Mouse (Mus musculus) cerebellum, postnatal 14 days (tissue): ENCODE results near the gene Tmem190.
"Not testable (repeated sequence)": the region's sequence is repeated elsewhere in the genome, so short reads cannot be mapped to it uniquely, and the experiment has no call there.

Experiments used
- DNase-seq, 2 experiments: peaks; one replicate each; pipeline ENCODE4 v3.0.0; 2021; ENCODE audit warnings: mixed read lengths in 2 of 2

The Tmem190 gene

GRCm38 (mm10) chr7:4776861-4777830 is 5.6 kb upstream of the Tmem190 start:
- DNase-seq: peak in 1 of 2 experiments; percentile 67

DNA sequence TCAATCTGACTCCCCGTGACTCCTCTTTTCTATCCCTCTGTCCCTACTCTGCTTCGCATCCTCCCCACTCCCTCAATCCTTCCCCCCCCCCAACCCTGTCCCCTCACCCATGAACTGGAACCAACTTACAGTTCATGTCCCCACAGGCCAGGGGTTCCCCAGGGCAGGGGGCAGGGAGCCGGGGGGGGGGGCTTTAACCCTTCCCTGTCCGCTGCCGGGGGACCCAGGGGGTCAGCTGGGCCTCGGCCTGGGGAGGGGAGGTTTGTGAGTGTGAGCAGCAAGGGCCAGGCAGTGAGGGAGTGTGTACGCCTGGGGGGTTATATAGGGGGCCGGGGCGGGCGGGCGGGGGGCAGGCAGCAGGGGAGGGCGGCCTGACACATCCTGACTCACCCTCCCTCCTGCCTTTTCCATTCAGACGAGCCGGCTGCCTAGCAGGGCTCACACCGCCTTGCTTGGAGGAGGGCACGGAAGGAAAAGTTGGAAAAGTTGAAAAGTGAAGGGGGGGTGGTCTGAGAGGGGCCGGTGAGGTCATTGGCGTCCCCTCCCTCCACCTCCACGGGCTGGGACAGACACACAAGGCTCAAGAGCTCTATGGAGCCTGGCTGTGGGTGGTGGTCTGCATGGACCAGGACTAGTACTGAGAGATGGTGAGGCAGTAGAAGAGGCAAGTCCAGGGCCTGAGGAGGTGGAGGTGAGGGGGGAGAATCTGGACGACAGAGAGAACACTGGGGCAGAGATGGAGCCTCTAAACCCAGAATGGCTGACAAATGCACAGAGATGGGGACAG is 4.7 kb upstream of the Tmem190 start:
- DNase-seq: no peak

DNA sequence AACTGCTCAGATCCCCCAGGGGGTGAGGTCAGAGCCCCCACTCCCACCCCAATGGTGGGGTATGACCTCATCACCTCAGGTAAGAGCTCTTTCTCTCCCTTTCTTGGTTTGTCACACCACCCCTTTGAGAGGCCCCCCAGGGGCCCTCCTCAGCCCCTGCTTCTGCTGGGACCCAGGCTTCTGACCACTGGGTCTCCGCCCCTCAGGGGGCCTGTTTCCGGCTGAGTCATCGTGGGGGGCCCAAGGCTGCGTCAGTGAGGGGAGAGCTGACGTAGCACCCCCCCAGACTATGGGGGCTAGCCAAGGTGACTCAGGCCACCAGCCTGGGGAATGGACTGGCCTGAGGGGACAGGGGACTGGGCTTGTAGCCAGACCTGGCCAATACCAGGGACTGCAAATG is 2.8 kb upstream of the Tmem190 start:
- DNase-seq: no peak

- DNase-seq: no peak
Measured at GRCm38 (mm10) chr7:4782130-4782529, 607 bp upstream of the Tmem190 start.

- DNase-seq: peak; percentile 58 to 64
Measured at GRCm38 (mm10) chr7:4783667-4784268, 1.0 kb downstream of the Tmem190 start.

DNA sequence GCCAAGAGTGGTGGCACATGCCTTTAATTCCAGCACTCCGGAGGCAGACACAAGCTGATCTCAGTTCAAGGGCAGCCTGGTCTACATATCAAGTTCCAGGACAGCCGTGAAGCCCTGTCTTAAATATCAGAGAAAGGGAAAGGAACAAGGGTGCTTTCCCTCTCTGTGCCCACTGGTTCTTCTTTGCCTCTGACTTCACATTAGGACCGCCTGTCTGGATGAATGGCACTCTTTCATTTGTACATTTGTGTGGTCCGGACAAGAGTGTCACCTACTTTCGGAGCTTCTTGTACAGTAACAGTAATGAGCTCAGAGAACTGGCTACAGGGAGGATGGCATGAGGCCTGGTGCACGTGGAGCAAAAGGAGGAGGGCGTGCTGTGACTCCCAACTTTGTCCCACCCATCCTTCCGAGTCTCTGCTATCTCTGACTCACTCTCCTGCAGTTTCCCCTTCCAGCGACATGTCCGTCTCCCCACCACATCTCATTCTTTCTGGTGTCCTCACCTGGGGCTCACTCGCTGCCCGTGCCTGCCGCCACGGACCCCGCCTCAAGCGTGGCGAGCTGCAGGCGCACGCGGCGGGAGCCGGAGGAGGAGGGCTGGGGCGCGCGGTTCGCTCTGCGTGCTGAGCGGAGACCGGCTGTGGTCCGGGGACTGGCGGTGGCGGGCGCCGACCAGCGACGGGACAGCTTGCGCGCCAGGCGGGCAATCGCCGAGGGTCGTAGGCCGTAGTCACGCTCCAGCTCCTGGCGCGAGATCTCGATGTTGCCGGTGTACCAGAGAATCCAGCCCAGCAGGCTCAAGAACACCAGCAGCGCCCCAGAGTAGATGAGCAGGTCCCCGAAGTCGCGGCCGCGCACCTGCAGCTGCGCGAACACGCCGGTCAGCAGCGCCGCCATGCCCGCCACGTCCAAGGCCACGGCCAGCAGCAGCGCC is 6.0 kb downstream of the Tmem190 start:
- DNase-seq: peak in 1 of 2 experiments; percentile 71

- peak; percentile 74 to 79 for DNase-seq
Measured at GRCm38 (mm10) chr7:4789436-4789935, 6.7 kb downstream of the Tmem190 start, which contains the start of gene Tmem238. Gene Tmem238, minus strand, starts transcription at chr7:4789656.

- DNase-seq: peak; percentile 95 to 96
Measured at GRCm38 (mm10) chr7:4792278-4793212, 9.8 kb downstream of the Tmem190 start, which contains the start of gene Rpl28. Gene Rpl28, plus strand, starts transcription at chr7:4792874.

DNA sequence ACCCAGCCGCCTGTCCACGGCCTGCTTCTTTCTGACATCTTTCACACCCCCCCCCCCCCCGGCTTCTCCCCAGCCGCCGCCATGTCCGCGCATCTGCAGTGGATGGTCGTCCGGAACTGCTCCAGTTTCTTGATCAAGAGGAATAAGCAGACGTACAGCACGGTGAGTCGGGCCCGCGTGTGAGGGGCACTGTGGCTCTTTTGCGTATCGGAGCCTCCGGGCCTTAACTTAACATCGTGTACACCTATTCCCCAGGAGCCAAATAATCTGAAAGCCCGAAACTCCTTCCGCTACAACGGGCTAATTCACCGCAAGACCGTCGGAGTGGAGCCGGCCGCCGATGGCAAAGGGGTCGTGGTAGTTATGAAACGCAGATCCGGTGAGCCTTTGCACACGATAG is 10.5 kb downstream of the Tmem190 start:
- peak in 1 of 2 experiments; percentile 26 for DNase-seq

DNA sequence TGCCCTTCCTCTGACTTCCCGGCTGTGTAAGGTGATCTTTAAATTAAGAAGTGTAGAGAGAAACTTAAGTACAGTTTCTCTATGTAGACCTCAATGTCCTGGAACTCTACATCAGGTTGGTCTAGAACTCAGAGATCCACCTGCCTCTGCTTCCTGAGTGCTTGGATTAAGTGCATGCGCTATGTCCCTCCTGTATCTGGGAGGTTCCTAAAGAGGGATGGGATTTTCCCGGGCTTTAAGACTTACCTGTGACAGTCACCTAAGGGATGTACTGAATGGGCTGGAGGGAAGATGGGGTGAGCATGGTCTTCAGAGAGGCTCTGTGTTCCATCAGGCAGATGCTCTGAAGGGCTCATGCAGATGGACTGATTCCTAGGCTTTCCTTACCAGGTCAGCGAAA is 10.9 kb downstream of the Tmem190 start:
- no peak for DNase-seq

DNA sequence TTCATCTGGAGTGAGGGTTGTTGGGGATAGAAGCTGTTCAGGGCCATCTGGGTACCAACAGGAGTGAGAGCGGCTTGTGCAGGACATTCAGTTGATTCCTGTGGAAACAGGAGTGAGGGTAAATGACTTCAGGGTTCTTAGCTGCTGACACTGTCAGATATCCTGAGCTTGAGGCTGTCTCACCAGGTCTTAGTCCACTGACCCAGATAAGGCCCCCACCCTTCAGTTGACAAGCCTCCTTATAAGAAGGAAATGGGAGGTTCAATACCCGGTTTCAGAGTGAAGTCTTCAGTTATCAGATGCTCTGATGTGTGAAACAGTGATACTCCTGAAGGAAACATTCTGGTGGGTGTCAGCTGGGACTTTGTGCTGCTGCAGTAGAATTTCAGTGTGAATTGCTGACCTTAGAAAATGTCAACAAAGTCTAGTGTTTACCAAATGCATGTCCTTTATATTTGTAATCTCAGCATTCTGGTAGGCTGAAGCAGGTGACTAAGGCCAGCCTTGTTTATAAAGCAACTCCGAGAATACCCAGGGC is 12.0 kb downstream of the Tmem190 start:
- DNase-seq: no peak

GRCm38 (mm10) chr7:4795767-4796433 is 13.2 kb downstream of the Tmem190 start:
- peak; percentile 53 to 59 for DNase-seq

- no peak for DNase-seq
Measured at GRCm38 (mm10) chr7:4802247-4802646, 19.5 kb downstream of the Tmem190 start.

- peak; percentile 64 to 67 for DNase-seq
Measured at GRCm38 (mm10) chr7:4806716-4807115, 24.0 kb downstream of the Tmem190 start.

DNA sequence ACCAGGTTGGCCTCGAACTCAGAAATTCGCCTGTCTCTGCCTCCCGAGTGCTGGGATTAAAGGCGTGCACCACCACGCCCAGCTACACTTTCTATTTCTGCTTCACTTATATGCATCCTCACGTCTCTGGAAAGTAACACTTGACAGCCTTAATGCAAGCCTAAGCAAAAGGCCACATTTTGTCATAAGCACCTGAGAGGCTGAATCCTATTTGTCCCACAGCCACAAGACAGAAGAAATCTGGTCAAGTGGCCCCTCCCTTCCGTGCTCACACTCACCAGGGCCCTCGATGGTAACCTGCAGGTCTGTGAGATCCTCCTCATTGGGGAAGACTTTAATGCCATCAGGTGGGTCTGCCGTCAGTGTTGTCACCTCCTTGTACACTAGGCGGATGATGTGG is 28.4 kb downstream of the Tmem190 start:
- DNase-seq: not testable (repeated sequence)

- DNase-seq: peak in 1 of 2 experiments; percentile 56
Measured at GRCm38 (mm10) chr7:4811842-4812302, 29.1 kb downstream of the Tmem190 start.

DNA sequence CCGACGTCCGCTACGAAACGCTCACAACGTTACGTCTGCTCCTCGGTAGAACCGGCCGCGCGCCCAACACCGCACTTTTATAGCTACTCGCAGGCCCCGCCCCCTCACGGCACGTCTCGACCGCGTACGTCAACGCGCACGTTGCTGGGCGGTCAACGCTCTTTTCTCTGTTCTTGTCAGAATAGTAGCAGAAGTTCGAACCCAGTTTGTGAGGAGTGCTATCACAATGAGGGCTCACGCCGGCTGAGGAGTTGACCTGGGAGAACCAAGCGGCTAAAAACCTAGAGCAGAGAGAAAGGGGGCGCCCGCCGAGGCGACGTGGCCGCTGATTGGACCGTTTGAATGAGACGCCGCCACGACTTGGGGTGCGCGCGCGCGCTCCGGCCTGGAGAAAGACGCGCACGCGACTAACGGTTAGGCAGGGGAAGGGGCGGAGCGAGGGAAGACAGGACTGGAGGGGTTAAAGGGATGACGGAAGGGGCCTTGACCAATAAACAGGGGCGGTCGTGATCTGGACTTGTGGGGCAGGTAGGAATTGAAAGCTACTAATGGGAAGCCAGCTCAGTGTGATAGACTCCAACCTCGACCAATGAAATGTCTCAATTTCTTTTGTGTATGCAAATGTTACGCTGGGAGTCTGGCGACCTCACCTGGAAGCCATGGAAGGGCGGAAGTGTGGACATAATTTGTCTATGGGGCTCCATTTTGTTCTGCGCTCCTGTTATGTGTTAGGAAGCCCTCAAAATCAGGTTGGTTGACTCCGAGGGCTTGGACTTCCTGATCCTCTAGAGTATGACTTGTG is 29.8 kb downstream of the Tmem190 start, which contains the start of gene Ube2s:
Gene Ube2s (minus strand): TSS at position 288 of the 802 bp plus-strand sequence.
- DNase-seq: peak; percentile 99

GRCm38 (mm10) chr7:4813105-4813791 is 30.5 kb downstream of the Tmem190 start:
- DNase-seq: no peak
